Mouse (Mus musculus) cerebellum, postnatal 14 days (tissue): ENCODE data around the gene Golga5.
A peak's percentile ranks its signal among the peaks of the same experiment; 100 is the strongest.

ENCODE experiments used
- DNase-seq, 2 experiments: peaks; one replicate each; pipeline ENCODE4 v3.0.0; 2021; ENCODE audit warnings: mixed read lengths in 2 of 2

Golga5 gene

DNA sequence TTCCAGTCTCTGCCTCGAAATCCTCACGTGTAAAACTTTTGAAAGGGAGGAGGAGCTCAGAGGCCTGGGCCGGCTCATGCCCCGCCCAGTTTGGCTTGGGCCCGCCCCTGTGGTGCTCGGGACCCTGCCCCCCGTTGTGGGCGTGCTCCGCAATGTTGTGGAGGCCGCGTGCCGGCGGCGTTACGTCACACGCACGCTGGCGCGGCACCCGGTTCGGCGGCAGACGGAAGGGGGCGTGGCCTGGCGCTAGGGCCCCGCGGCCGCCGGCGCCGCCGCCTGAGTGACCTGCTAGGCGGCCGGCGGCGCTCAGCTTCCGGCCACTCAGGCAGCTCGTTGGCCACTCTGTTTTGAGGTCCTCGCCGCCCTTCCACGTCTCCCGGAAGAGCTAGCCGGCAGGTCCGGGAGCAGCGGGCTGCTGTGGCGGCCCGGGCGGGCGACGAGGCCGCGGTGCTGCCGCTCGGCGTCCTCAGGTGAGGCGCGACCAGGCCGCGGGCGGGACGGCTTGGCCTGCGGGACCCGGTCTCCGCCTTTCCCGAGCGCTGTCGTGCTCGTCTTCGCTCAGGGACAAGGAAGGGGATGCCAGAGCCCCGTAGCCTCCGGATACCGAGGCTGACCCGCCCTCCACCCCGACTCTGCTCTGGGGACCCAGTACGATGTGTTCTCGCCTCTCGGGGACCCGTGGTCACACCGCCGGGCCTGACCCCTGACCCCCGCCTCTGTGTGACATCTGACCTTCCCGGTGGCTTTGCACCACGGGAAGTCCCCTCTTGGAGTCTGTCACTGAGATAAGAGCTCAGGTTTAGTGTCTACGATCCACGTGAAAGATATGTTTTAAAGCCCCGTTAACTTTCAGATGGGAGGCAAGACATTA, at the start of gene Golga5:
TSS of gene Golga5 (plus strand) at position 242 of the 871 bp plus-strand sequence.
- DNase-seq, result peak; percentile 98 to 99

DNA sequence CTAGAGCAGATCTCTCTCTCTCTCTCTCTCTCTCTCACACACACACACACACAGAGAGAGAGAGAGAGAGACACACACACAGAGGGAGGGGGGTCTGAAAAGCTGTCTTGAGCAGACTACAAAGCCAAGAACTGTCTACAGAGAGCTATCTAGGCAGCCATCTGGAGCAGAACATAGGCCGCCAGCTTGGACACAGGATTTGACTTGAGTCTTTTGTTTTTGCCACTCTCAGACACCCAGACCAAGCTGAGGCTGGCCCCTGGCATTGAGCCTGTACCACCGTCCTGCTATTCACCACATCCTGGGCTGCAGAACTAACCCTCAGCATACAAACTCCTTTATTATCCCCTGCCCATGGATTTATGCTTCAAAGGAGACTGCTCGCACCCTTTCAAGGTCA, 49.4 kb upstream of the Golga5 start:
- peak; percentile 81 to 83 for DNase-seq

GRCm38 (mm10) chr12:102420168-102420890, 48.6 kb upstream of the Golga5 start:
- peak; percentile 55 to 61 for DNase-seq

DNA sequence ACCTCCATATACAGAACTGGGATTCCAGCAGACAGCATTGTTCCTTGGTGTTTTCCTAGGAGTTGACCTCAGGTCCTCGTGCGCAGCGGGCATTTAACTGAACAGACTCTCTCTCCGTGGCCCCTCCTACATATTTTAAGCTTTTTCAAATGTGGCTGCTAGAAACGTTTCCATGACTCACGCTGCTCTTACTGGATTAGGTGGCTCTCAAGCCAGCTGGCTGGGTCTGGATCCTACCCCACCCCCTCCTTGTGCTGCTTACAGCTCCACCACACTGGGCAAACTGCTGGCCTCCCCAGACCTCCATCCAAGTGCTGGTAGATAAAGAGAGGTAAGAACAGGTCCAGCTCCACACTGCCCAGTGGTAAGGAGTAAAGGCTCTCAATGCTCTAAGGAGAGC, 46.9 kb upstream of the Golga5 start:
- peak; percentile 54 to 57 for DNase-seq

GRCm38 (mm10) chr12:102422623-102423320, 46.2 kb upstream of the Golga5 start:
- DNase-seq, result no peak

DNA sequence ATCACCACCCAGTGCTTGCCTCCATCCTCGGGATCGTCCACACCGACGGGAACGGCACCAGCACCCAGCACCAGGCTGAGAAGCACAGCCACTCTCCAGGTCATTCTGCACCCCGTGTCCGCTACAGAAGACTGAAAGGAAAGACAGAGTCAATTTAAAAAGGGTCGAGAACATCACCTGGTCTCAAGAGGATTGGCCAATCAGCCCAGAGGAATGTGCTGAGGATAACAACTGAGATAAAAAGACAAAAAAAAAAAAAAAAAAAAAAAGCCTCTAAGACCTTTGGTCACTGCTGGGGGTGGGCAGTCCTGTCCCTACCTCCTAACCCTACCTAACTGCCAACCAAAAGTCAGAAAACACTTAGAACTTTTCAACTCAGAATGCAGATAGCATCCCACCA, 45.3 kb upstream of the Golga5 start:
- no peak for DNase-seq

GRCm38 (mm10) chr12:102424456-102424855, 44.5 kb upstream of the Golga5 start:
- DNase-seq, result no peak

DNA sequence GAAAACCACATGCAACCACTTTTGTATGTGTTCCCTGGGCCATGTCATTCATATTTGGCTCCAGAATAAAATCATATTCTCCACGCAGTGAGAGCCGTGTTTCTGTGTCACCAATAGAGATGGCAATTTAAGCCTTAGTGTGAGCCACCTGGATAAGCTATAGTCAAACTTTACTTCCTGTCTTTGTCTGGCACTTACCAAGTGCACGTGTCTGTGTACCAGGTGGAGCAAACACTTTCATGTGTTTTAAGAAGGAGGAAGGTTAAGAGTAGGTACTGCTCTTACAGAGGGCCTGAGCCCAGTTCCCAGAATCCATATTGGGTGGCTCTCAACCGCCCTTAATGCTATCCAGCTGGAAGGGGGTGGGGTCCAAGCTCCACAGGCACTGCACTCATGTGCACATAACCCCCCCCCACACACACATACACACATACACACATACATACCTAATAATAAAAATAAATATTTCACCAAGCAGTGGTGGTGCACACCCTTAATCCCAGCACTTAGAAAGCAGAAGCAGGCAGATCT, 43.8 kb upstream of the Golga5 start:
- DNase-seq, result no peak

- no peak for DNase-seq
Measured at GRCm38 (mm10) chr12:102426285-102426684, 42.6 kb upstream of the Golga5 start.

GRCm38 (mm10) chr12:102429656-102430055, 39.3 kb upstream of the Golga5 start:
- DNase-seq, result no peak

DNA sequence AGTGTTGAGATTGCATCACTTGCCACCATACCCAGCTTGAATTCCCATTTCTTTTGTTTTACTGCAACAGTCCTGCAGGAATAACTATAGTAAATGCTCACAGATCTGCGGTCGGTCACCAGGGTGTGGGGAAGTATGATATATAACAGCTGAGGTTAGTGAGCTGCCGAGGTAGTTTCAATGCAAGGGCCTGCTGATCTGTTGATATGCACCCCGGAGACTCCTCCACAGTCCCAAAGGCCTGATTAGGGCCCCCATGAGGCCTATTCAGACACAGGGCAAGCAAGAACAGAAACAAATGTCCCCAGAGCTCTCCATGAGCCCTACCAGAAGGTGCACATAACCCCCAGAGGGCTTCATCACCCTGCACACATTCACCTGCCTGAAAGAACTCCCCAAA, 38.7 kb upstream of the Golga5 start:
- DNase-seq, result no peak

DNA sequence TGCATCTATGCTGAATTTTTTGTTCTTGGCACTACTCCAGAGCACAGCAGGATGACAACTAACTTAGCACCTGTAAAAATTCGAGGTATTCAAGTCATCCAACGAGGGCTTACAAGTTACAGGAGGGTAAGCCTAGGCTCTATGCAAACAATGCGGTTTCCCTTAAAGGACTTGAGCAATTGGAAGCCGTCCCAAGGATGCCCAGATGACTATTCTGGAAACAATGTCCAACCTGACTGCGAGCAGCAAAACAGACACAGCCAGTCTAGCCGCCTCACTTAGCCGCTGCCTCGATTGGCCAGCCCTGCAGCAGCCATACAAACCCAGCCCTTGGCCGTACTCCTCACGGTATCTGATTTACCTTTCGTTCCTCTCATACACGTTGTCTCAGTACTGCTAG, 36.7 kb upstream of the Golga5 start:
- no peak for DNase-seq

DNA sequence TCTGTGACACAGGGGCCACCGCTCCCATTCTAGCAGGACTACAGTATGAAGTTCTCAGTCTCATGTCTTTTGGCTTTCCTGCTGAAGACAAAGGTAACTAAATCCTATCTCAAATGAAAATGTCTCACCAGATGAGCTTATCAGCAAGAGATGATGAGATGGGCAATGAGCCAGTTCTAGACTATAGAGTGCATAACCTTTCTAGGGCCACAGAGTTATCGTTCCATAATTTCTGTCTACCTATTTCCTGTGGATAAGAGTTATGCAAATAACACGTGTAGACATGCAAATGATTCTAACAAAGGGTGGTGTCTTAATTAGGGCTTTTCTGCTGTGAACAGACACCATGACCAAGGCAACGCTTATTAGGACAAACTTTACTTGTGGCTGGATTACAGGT, 34.8 kb upstream of the Golga5 start:
- DNase-seq, result no peak

- no peak for DNase-seq
Measured at GRCm38 (mm10) chr12:102436939-102437526, 31.9 kb upstream of the Golga5 start.

- no peak for DNase-seq
Measured at GRCm38 (mm10) chr12:102437952-102438351, 31.0 kb upstream of the Golga5 start.

- no peak for DNase-seq
Measured at GRCm38 (mm10) chr12:102438983-102439631, 29.8 kb upstream of the Golga5 start.

DNA sequence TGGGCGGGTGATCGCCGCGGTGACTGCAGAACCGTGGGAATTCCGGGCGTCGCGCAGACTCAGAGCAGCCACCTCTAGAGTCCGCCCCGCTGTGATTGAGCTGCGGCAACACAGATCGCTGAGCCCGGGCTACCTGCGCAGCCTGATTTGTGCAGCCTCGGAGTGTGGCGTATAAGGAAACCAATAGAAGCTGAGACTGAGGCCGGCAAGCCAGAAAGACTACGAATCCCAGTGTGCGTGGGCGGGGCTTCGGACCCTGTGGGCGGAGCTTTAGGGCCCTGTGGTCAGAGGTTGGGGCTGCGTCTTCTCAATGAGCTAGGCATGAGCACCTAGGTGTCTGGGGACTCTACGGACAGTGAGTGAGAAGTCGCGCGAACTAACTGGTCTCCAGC, 29.3 kb upstream of the Golga5 start, which contains the start of gene Lgmn:
TSS of gene Lgmn (minus strand) at position 182 of the 392 bp plus-strand sequence.
- peak; percentile 100 for DNase-seq

DNA sequence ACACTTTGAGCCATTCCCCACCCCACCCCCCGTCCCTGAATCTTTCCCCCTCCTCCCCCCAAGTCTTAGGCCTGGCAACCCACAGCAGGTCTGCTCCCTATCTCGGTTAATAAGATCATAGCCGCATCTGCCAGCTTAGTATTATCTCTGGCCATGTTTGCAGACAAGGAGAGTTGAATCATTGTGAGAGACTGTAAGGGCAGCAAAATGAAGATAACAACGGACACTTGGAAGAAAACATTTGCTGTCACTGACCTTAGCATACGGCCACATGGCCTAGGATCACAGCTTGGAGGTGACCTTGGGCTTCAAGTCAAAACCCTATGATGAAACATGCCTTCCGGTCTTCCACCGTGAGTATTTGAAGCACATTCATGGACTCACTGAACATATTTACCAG, 28.4 kb upstream of the Golga5 start:
- DNase-seq, result no peak

GRCm38 (mm10) chr12:102441141-102441540, 27.8 kb upstream of the Golga5 start:
- DNase-seq, result no peak

- no peak for DNase-seq
Measured at GRCm38 (mm10) chr12:102442639-102443038, 26.3 kb upstream of the Golga5 start.

GRCm38 (mm10) chr12:102443676-102444075, 25.3 kb upstream of the Golga5 start:
- no peak for DNase-seq

GRCm38 (mm10) chr12:102445436-102445835, 23.5 kb upstream of the Golga5 start:
- no peak for DNase-seq
